Mouse (Mus musculus) cerebellum, postnatal 4 days (tissue): ENCODE measurements at regions not wholly inside any gene's neighbourhood (a gene's known extent, or its start where the extent isn't known, plus 50 kb on each side); places are given as distances from the start of the nearest gene placed in this dataset.

Experiments
- DNase-seq, 2 experiments: peaks; one replicate each; pipeline ENCODE4 v3.0.0; 2022; ENCODE audit warnings: low spot score in 2 of 2, mixed read lengths in 1 of 2

DNA sequence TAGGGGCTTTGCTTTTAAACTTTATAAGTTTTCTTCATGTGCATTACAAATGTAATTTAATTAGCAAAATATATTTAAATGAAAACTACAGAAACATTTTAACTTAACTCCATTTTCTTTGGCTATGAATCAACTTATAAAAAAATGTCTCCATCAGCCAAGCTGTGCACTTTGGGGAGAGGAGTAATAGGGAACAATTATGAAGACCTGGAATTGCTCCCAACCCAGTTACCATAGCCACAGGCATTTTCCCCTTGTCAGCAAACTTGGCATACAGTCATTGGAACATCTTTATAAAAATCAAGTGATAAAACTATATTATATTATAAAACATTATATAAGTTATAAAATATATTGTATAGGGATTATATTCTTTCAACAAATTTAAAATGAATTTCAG is 65.0 kb downstream of the Atxn7l3b start:
- no peak for DNase-seq

DNA sequence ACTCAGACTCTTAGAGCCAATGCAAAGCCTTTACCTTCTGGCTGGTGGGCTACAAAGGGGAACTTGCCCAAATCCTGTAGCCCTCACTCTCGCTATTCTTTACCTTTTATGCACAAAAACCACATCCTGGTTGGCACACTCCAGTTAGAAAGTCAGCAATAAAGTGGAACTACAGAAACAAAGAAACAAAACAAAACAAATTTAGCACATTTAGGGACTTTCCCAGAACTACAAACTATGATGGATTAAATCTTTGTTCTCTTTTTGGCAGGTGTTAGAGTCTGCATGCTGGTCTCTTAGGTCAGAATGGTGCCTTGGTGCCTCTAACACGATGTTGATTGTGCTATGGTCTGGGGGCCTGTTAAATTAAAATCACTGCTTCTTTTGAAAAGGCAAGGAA is 65.4 kb downstream of the Atxn7l3b start:
- no peak for DNase-seq

DNA sequence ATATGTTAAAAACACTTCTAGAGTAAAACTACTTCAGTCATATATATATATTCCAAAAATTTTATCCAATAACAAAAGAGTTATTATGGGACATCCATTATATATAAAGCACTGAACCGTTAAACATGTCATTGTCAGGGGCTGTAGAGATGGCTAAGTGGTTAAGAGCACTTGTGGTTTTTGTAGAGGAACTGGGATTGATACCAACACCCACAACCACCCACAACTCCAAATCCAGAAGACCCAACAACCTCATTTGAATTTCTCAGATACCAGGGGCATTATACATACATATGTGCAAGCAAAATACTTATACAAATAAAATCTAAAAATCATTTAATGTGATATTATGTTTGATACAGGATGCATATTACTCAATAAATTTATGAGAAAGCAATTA is 76.8 kb downstream of the Atxn7l3b start:
- no peak for DNase-seq

DNA sequence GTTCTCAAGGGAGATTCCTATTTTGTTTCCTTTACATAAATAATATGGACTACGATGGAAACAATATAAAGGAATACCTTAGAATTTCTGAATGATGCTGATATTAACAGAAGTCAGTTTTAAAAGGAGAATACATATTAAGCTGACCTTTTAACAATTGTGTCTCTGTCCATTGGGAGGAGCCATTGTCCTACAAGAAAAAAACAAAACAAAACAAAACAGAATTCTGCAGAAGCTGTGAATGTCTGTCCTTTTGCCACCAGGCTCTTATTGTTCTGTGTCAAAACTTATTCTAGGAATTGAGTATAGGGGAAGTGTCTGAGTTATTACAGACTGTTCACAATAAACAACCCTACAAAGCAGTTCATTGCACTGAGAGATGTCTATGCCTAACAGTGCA is 82.6 kb downstream of the Atxn7l3b start:
- DNase-seq = no peak

DNA sequence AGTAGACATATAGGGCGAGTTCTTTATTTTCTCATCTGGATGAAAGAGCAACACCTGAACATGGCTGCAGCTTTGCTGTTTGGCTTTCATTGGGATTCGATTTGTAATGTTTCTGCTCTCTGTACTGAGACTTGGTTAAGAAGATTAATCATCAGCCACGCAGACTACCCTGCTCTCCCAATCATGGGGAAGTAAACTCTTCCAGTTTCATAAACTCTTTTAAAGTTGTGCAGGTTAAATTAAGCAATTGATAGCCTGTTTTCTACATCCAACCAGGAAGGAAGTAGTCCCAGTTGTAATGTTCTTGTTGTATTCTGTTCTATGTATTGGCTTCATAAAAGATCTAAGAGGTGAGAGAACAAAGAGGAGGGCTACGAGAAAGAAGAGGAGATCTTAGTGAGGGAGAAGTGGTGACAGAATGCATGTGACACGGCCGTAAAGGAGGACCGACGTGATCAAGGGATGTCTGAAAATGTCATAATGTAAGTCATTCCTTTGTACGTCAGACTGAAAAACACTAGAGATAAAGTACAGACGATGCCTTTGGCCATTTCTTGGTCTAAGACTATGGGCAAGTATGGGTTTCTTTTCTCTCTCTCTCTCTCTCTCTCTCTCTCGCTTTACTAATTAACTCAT is 91.3 kb downstream of the Atxn7l3b start:
- no peak for DNase-seq

DNA sequence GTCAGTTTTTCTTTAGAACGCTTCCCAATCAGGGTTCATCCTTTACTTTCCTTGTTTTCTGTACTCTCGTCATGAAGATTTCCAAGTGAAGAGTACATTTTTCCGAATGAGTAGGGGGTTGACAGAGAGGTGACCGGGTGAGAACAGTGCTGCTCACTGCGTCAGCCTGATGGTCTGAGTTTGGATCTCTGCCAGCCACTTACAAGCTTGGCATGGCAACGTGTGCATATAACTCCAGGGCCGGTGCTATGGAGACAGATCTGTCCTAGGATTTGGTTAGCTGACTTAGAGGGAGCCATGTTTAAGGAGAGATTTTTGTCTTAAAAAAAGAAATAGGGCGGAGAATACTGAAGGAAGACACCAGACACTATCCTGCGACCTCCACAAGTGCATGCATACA is 92.8 kb downstream of the Atxn7l3b start:
- peak in 1 of 2 experiments; percentile 5 for DNase-seq

DNA sequence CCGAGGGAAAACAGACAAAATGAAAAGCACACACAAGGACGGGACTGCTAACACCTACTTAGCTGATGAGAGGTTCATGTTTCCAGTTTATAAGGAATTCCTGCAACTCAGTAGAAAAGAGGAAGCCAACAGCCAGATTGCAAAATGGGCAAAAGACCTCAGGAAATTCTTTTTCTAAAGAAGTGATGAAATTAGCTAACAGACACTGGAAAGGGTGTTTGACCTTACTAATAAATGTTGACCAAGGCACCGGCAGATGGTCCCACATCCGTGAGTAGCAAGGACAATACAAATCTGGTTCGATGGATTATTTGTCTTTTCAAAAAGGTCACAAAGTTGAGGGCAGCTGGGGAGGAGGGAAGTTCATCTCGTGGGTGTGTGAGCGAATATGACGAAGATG is 93.3 kb downstream of the Atxn7l3b start:
- no peak for DNase-seq

DNA sequence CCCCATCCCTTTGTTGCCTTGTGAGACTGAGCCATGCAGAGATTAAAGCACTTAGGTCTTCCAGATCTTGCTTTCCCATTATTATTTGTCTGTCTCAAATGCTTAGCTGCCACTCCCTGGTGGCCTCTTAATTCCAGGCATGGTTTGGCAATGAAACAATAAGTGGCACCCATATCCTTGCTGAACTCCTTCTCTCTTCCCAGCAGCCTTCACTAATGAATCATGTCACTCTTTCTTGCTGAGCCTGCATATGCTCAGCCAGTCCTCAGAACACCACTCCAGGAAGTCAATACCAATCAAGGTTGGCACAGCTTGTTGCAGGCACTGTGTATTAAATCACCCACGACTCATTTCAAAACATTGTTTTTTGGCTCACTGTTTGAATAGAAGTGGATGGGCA is 118.6 kb downstream of the Atxn7l3b start:
- no peak for DNase-seq

DNA sequence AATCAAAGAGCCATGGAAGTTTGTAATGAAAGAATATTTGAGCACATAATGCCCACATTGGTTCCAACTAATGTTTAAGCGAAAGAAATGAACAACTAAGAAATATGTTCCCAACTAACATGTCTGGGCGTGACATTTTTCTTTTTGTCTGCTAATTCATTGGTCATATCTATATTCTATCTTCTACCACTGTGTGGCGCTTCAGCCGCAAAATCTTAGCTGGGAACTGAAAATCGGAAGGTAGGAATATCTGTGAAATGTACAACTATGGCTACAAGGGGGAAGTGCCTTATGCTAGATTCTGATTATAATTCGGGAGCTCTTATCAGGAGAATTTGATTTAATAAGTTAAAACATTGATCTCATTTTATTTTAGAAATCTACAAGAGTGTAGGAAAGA is 125.2 kb downstream of the Atxn7l3b start:
- peak in 1 of 2 experiments; percentile 4 for DNase-seq

DNA sequence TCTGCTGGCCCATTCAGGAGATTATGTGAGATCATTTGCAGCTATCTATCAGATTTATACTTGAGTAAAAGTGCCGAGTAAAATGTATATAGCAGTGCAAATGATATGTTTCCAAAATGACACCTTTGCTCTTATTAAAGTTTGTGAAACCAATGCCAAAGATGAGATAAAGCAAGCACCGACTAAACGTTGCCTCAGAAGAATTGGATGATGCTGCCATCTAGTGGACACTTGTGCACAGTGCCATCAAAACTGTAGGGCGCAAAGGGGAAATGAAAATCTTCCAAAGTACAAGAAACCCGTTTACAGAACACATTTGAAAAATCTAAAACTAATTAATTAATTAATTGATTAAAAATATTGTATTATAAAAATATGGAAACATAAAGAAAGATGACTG is 127.2 kb downstream of the Atxn7l3b start:
- DNase-seq = peak; percentile 35 to 45

DNA sequence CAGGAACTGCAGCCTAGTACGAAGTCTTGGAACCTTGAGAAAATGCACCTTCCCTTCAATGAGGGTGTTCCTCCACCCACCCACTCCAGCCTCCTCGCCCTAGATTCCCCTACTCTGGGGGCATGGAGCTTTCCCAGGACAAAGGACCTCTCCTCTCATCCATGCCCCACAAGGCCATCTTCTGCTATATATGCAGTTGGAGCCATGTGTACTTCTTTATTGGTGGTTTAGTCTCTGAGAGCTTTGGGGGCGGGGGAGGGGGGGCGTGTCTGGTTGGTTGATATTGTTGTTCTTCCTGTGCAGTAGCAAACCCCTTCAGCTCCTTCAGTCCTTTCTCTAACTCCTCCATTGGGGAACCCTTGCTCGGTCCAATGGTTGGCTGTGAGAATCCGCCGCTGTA is 130.2 kb downstream of the Atxn7l3b start:
- no peak for DNase-seq

DNA sequence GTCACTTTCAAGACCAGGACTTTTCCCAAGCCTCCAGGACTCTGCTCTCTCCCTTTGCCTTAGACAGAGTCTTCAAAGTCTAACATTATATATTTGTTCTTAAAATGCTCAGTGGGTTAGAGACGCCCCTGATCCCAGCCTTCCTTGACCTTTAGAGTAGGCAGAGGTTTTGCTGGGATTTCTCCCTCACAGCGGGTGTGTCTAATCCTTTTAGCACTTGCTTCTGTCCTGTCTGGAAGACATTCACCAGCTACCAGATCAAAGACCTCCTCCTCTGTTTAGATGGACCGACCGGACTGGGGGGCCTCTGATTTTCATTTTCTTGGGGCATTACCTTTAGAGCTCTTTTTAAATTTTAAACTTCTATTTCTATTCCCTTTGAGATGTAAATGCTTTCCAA is 130.7 kb downstream of the Atxn7l3b start:
- no peak for DNase-seq

DNA sequence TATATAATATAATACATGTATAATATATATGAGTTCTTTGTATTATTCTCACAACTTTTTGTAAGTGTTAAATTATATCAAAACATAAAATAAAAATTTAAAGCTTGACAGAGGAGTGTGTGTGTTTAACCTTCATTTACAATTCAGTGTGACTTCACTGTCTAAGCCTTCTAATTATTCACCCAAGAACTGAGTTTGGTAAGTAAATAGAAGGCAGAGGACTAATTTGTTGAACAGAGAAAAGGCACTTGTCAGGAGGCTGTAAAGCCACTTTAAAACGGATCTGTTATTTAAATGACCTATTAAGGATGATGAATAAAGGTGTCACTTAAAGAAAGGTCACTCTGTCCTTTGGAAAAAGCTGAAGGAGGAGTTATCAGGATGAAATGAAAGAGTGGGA is 132.9 kb downstream of the Atxn7l3b start:
- no peak for DNase-seq

DNA sequence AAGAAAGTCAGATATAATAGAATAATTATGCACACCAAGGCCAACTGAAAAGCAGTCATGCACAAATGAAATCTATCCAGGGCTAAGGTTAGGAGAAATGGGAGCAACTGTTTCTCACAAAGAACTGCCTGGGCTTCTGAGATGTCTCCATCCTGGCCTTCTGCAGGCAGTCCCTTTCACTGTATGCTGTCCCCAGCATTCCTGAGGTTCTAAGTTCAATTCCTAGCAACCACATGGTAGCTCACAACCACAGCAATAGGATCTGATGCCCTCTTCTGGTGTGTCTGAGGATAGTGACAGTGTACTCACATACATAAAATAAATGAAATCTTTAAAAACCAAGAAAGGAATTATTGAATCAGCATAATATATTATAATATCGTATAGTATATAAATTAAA is 133.3 kb downstream of the Atxn7l3b start:
- no peak for DNase-seq

DNA sequence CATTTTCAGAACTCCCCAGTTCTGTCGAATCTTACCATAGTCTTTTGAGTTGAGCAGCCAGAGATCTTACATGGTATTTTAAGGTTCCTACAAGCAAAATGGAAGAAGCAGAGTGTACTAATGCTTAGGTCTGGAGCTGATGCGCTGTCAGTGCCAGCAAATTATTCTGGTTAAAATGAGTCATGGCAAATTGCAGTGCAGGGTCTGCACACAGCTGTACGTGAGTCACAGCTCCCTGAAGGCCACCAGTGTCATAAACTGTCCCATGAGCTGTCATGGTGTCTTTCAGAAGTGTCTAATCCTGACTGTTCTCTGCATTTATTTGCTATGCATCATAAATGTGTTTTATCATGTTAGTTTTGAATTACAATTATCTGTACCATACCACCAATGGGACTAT is 140.6 kb downstream of the Atxn7l3b start:
- no peak for DNase-seq

DNA sequence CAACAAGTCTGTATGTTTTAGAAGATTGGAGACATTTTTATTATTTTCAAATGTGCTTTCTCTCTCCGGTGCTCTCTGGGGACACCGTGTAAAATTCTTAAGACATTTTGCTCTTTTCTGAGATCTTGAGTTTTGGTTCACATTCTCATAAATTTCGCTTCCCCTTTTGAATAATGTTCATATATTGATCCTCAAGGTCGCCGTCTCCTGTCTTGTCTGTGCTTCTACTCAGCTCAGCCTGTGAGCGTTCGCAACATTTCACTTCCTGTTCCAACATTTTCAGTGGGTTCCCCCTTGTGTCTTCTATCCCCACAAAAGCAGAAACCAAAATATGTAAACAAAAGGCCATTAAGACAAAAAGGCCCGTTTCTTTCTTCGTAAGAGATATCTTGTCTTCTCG is 154.5 kb downstream of the Atxn7l3b start:
- no peak for DNase-seq

DNA sequence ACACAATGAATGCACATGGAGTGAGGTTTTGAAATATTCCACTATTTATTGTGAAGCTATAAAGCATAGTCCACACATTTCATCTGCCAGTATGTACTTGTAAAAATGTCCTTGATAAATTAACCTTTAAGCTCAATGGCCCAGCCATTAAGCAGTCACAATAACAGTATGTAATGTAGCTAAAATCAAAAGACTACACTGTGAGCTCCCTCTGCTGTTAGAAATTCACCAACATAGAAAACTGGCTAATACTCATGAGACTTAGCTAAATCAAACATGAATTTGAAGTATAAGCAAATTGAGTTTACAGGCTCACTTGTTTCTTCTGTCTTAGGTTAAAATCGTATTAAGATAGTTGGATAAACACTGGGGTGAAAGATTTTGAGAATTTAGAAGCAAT is 182.1 kb downstream of the Atxn7l3b start:
- DNase-seq = no peak

DNA sequence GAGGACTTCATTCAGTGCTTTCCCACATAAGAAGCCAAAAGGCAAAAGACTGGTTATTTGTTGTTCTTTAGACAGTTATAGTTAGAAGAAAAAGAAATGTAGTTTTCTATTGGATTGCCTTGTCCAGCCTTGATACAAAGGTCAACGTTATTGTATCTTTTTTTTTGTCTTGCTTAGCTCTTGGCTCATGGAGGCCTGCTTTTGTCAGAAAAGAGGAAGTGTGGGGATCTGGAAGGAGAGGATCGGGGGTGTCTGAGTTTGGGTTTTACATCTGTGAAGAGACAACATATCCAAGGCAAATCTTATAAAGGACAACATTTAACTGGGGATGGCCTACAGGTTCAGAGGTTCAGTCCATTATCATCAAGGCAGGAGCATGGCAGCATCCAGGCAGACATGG is 185.3 kb downstream of the Atxn7l3b start:
- no peak for DNase-seq

DNA sequence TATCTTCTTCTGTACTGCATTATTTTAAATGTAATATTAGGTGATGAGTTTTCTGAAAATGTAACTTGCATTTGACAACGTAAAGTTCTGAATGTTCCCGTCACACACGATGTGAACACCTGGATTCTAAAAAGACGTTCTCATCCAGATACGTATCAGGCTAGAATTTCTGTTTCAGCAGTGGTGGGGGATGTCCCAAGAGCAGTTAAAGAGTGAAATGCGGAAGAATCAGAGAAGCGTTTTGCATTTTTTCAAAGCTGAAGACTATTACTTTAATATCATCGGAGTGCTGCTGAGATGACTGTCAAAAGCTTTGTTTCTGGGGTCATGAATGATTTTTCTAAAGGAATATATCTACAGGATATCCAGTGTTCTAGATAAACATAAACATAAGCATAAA is 186.7 kb downstream of the Atxn7l3b start:
- no peak for DNase-seq
